In genomic region chr7:81278966-81279365, GRCm38 (mm10) we compare ENCODE assay signal across 34 mouse cellular contexts.
"Had no signal": no experiment of that assay in that cellular context is flagged by ENCODE, and none has a peak within 500 bp of the region (broad histone marks: within the 10 kb centered on the region; RNA-seq: fewer than 3 reads in every experiment).

No protein-coding gene starts in this region.

- H3K4me2 ChIP-seq: heart, embryonic 11.5 days; heart, embryonic 12.5 days; heart, embryonic 13.5 days; heart, embryonic 15.5 days; hindbrain, embryonic 12.5 days; hindbrain, embryonic 13.5 days; hindbrain, embryonic 14.5 days; hindbrain, embryonic 15.5 days; intestine, embryonic 15.5 days; kidney, embryonic 15.5 days had no signal

- ATAC-seq: hindbrain, embryonic 16.5 days; hindbrain, postnatal 0 days; inflammation-experienced regulatory T-cells, adult 6 months; intestine, embryonic 15.5 days; intestine, embryonic 16.5 days; intestine, postnatal 0 days had no signal

- H3K4me1 ChIP-seq: heart, embryonic 12.5 days; heart, embryonic 13.5 days; heart, embryonic 15.5 days; hindbrain, embryonic 10.5 days; hindbrain, embryonic 12.5 days; hindbrain, embryonic 13.5 days; hindbrain, embryonic 15.5 days; intestine, embryonic 15.5 days had no signal

- H3K36me3 ChIP-seq: heart, embryonic 12.5 days; heart, embryonic 13.5 days; heart, embryonic 15.5 days; hindbrain, embryonic 10.5 days; hindbrain, embryonic 12.5 days; hindbrain, embryonic 13.5 days; hindbrain, embryonic 15.5 days; intestine, embryonic 15.5 days; kidney, embryonic 15.5 days had no signal

- H3K4me3 ChIP-seq: heart, embryonic 12.5 days; heart, embryonic 13.5 days; heart, embryonic 15.5 days; hindbrain, embryonic 10.5 days; hindbrain, embryonic 12.5 days; hindbrain, embryonic 13.5 days; hindbrain, embryonic 15.5 days; intestine, embryonic 15.5 days; kidney, embryonic 15.5 days; layer of hippocampus, adult 2 months had no signal

- H3K27ac ChIP-seq: heart, embryonic 13.5 days; heart, embryonic 15.5 days; hindbrain, embryonic 10.5 days; hindbrain, embryonic 12.5 days; hindbrain, embryonic 13.5 days; hindbrain, embryonic 14.5 days; hindbrain, embryonic 15.5 days; hindbrain, postnatal 0 days; intestine, embryonic 15.5 days; kidney, embryonic 15.5 days; kidney, postnatal 0 days; layer of hippocampus, adult 2 months had no signal

- H3K9ac ChIP-seq: heart, embryonic 12.5 days; heart, embryonic 13.5 days; heart, embryonic 15.5 days; hindbrain, embryonic 12.5 days; hindbrain, embryonic 13.5 days; hindbrain, embryonic 14.5 days; hindbrain, embryonic 15.5 days; intestine, embryonic 15.5 days; kidney, embryonic 15.5 days had no signal

- DNase-seq: heart, postnatal 10 days; heart, postnatal 14 days; heart, postnatal 36 days; heart, postnatal 4 days; kidney, adult 11 months; kidney, adult 18-20 months; kidney, adult 2 months; kidney, adult 8-10 months; kidney, adult 9 months; kidney, postnatal 10 days; kidney, postnatal 14 days; kidney, postnatal 25 days; kidney, postnatal 36 days; kidney, postnatal 4 days; layer of hippocampus, adult 9-11 months; layer of hippocampus, postnatal 36 days had no signal

- H3K9me3 ChIP-seq: heart, embryonic 12.5 days; heart, embryonic 13.5 days; heart, embryonic 15.5 days; hindbrain, embryonic 10.5 days; hindbrain, embryonic 12.5 days; hindbrain, embryonic 13.5 days; intestine, embryonic 15.5 days; kidney, embryonic 15.5 days had no signal

- H3K27me3 ChIP-seq: heart, embryonic 12.5 days; heart, embryonic 13.5 days; heart, embryonic 15.5 days; hindbrain, embryonic 12.5 days; hindbrain, embryonic 13.5 days; hindbrain, embryonic 15.5 days; intestine, embryonic 15.5 days; kidney, embryonic 15.5 days had no signal
